In the genomic region with DNA sequence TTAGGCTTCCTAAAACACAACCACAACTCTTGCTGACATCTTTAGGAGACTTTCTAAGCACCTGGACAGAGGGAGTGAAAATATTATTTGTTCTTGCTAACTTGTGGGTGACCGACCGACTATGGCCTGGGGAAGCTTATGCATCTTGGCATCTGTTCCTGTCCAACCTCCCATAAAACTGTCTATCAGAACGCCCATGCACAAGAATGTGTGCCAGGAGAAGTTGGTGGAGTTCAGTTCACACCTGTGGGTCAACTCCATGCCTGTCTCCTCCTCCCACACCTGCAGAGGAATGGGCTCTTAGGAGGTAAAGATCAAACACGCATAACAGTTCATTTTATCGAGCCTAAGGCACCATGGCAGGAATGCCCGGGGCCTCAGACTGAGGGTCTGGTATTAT, we compare ENCODE assay signal across 16 mouse cellular contexts.
"Had no signal": no experiment of that assay in that cellular context is flagged by ENCODE, and none has a peak within 500 bp of the region (broad histone marks: within the 10 kb centered on the region; RNA-seq: fewer than 3 reads in every experiment).

No protein-coding gene starts in this region.

- H3K36me3 ChIP-seq: lung, embryonic 15.5 days; midbrain, embryonic 13.5 days; midbrain, embryonic 15.5 days; neural tube, embryonic 12.5 days; stomach, embryonic 15.5 days had no signal

- H3K9me3 ChIP-seq: lung, embryonic 15.5 days; midbrain, embryonic 13.5 days; midbrain, embryonic 15.5 days; neural tube, embryonic 12.5 days; stomach, embryonic 15.5 days had no signal

- H3K27me3 ChIP-seq: lung, embryonic 15.5 days; midbrain, embryonic 13.5 days; midbrain, embryonic 15.5 days; neural tube, embryonic 12.5 days; stomach, embryonic 15.5 days had no signal

- H3K27ac ChIP-seq: lung, embryonic 15.5 days; macrophage; midbrain, embryonic 13.5 days; midbrain, embryonic 15.5 days; neural tube, embryonic 12.5 days; stomach, embryonic 15.5 days; stomach, postnatal 0 days had no signal

- H3K4me1 ChIP-seq: lung, embryonic 15.5 days; midbrain, embryonic 13.5 days; midbrain, embryonic 15.5 days; neural tube, embryonic 12.5 days; stomach, embryonic 15.5 days had no signal

- DNase-seq: liver, postnatal 0 days; lung, adult 2 months; lung, postnatal 14 days; lung, postnatal 36 days; right cerebral cortex, postnatal 14 days; thymus, adult 18-20 months; thymus, postnatal 14 days; thymus, postnatal 36 days had no signal

- H3K4me3 ChIP-seq: lung, embryonic 15.5 days; megakaryocyte, embryonic 14.5 days; midbrain, embryonic 13.5 days; midbrain, embryonic 15.5 days; neural tube, embryonic 12.5 days; stomach, embryonic 15.5 days had no signal
